Mouse (Mus musculus): ENCODE results near the gene Tusc2. TPM values are rescaled to one million over a fixed set of nuclear protein-coding genes. Genes with fewer than 3 reads are reported as not detected.
A peak's percentile ranks its signal among the peaks of the same experiment; 100 is the strongest.

Tusc2 gene
- total and polyA plus RNA-seq, 2 experiments, result 22.6 to 52.8 TPM

- Histone ChIP-seq H3K9ac (ENCODE audit: low read depth, low read length) (peak overlapping the region; percentile 19), H3K27me3 (ENCODE audit: control insufficient read depth, insufficient read depth, low read length) (no peaks in the 10 kb centered on the region), H3K4me1 (ENCODE audit: control insufficient read depth, insufficient read depth, low read length) (peaks cover 2% of the 10 kb centered on the region; the same call in 1 of the 2 replicates), H3K4me3 (ENCODE audit: insufficient read depth, low read depth, low read length) (no peak overlapping the region), H3K27ac (replicated peaks; ENCODE audit: insufficient read depth, low read depth, low read length) (peak overlapping the region; percentile 41), H3K36me3 (ENCODE audit: control insufficient read depth, insufficient read depth, low read length) (no peaks in the 10 kb centered on the region; the same call in 1 of the 2 replicates), H3K79me2 (ENCODE audit: control insufficient read depth, insufficient read depth, low read length) (no peaks in the 10 kb centered on the region)
- WGBS, result 12% methylated on average over 12 of the region's 12 CpGs
- no peak for DNase-seq (ENCODE audit: extremely low read depth, low read depth, low spot score)
- no peak for TF ChIP-seq POLR2A (IDR thresholded peaks at IDR 0.05; ENCODE audit: extremely low read depth, insufficient read depth, low read length)
These were observed 50.0 kb downstream of the Tusc2 start for GRCm38 (mm10) chr9:107612945-107613569.

- H3K4me1 ChIP-seq (ENCODE audit: control insufficient read depth, insufficient read depth, low read length), result peaks cover 17% of the 10 kb centered on the region
- 88% methylated on average over 4 of the region's 4 CpGs for WGBS
- TF ChIP-seq CTCF (IDR thresholded peaks at IDR 0.05; ENCODE audit: low read depth, low read length) (no peak), POLR2A (IDR thresholded peaks at IDR 0.05; ENCODE audit: extremely low read depth, insufficient read depth, low read length) (no peak)
- DNase-seq (ENCODE audit: extremely low read depth, low read depth, low spot score), result no peak
- H3K27ac ChIP-seq (replicated peaks; ENCODE audit: insufficient read depth, low read depth, low read length), result no peak overlapping the region
- no peaks in the 10 kb centered on the region; the same call in 1 of the 2 replicates for H3K36me3 ChIP-seq (ENCODE audit: control insufficient read depth, insufficient read depth, low read length)
- no peak overlapping the region for H3K9ac ChIP-seq (ENCODE audit: low read depth, low read length)
- no peaks in the 10 kb centered on the region for H3K79me2 ChIP-seq (ENCODE audit: control insufficient read depth, insufficient read depth, low read length)
- no peaks in the 10 kb centered on the region for H3K27me3 ChIP-seq (ENCODE audit: control insufficient read depth, insufficient read depth, low read length)
- no peak overlapping the region for H3K4me3 ChIP-seq (ENCODE audit: insufficient read depth, low read depth, low read length)
These were observed 52.0 kb downstream of the Tusc2 start for GRCm38 (mm10) chr9:107615035-107615434.

Other genes with a start within 250 kb of the Tusc2 start
- 14.4 and 18.4 TPM in 2 replicates for gene Hemk1, start 224.9 kb upstream of the Tusc2 start, total RNA-seq (2014; rRNA removed)
- 19.6 and 28.1 TPM in 2 replicates for gene Hemk1, start 224.9 kb upstream of the Tusc2 start, polyA plus RNA-seq (2012; rRNA removed)
- gene 6430571L13Rik, start 222.7 kb upstream of the Tusc2 start, total RNA-seq (2014; rRNA removed), result 0.46 and 0.67 TPM in 2 replicates
- gene 6430571L13Rik, start 222.7 kb upstream of the Tusc2 start, polyA plus RNA-seq (2012; rRNA removed), result 1.2 and 1.6 TPM in 2 replicates
- gene Cacna2d2, start 163.6 kb upstream of the Tusc2 start, total RNA-seq (2014; rRNA removed), result not detected in 2 replicates
- not detected in 2 replicates for gene Cacna2d2, start 163.6 kb upstream of the Tusc2 start, polyA plus RNA-seq (2012; rRNA removed)
- gene Tmem115, start 29.3 kb upstream of the Tusc2 start, total RNA-seq (2014; rRNA removed), result 10.9 and 14.0 TPM in 2 replicates
- 40.2 and 47.3 TPM in 2 replicates for gene Tmem115, start 29.3 kb upstream of the Tusc2 start, polyA plus RNA-seq (2012; rRNA removed)
- 11.0 and 11.9 TPM in 2 replicates for gene Cyb561d2, start 21.1 kb upstream of the Tusc2 start, total RNA-seq (2014; rRNA removed)
- gene Cyb561d2, start 21.1 kb upstream of the Tusc2 start, polyA plus RNA-seq (2012; rRNA removed), result 31.0 and 33.7 TPM in 2 replicates
- 18.5 and 21.7 TPM in 2 replicates for gene Nprl2, start 21.0 kb upstream of the Tusc2 start, total RNA-seq (2014; rRNA removed)
- 24.8 and 26.8 TPM in 2 replicates for gene Nprl2, start 21.0 kb upstream of the Tusc2 start, polyA plus RNA-seq (2012; rRNA removed)
- gene Zmynd10, start 16.0 kb upstream of the Tusc2 start, total RNA-seq (2014; rRNA removed), result 0.27 and 0.28 TPM in 2 replicates
- 0.10 and 0.20 TPM in 2 replicates for gene Zmynd10, start 16.0 kb upstream of the Tusc2 start, polyA plus RNA-seq (2012; rRNA removed)
- 6.0 and 6.6 TPM in 2 replicates for gene Rassf1, start 11.7 kb upstream of the Tusc2 start, total RNA-seq (2014; rRNA removed)
- gene Rassf1, start 11.7 kb upstream of the Tusc2 start, polyA plus RNA-seq (2012; rRNA removed), result 5.0 and 7.0 TPM in 2 replicates
- gene Hyal2, start 4.7 kb downstream of the Tusc2 start, total RNA-seq (2014; rRNA removed), result 38.4 and 49.0 TPM in 2 replicates
- gene Hyal2, start 4.7 kb downstream of the Tusc2 start, polyA plus RNA-seq (2012; rRNA removed), result 64.1 and 66.3 TPM in 2 replicates
- 33.2 TPM in 2 replicates for gene Hyal1, start 13.7 kb downstream of the Tusc2 start, total RNA-seq (2014; rRNA removed)
- gene Hyal1, start 13.7 kb downstream of the Tusc2 start, polyA plus RNA-seq (2012; rRNA removed), result 35.1 and 43.4 TPM in 2 replicates
- 12.3 and 12.8 TPM in 2 replicates for gene Naa80, start 15.6 kb downstream of the Tusc2 start, total RNA-seq (2014; rRNA removed)
- gene Naa80, start 15.6 kb downstream of the Tusc2 start, polyA plus RNA-seq (2012; rRNA removed), result 88.5 and 130 TPM in 2 replicates
- gene Hyal3, start 17.6 kb downstream of the Tusc2 start, total RNA-seq (2014; rRNA removed), result 0.13 and 0.18 TPM in 2 replicates
- gene Hyal3, start 17.6 kb downstream of the Tusc2 start, polyA plus RNA-seq (2012; rRNA removed), result 0.29 and 0.54 TPM in 2 replicates
- gene Ifrd2, start 24.4 kb downstream of the Tusc2 start, total RNA-seq (2014; rRNA removed), result 21.5 and 32.2 TPM in 2 replicates
- gene Ifrd2, start 24.4 kb downstream of the Tusc2 start, polyA plus RNA-seq (2012; rRNA removed), result 54.6 and 56.2 TPM in 2 replicates
- gene Sema3b, start 46.0 kb downstream of the Tusc2 start, total RNA-seq (2014; rRNA removed), result 0.13 and 0.37 TPM in 2 replicates
- gene Sema3b, start 46.0 kb downstream of the Tusc2 start, polyA plus RNA-seq (2012; rRNA removed), result 0.68 and 0.83 TPM in 2 replicates
- 31.6 and 44.8 TPM in 2 replicates for gene Gnai2, start 72.1 kb downstream of the Tusc2 start, total RNA-seq (2014; rRNA removed)
- gene Gnai2, start 72.1 kb downstream of the Tusc2 start, polyA plus RNA-seq (2012; rRNA removed), result 117 and 122 TPM in 2 replicates
- gene Slc38a3, start 106.3 kb downstream of the Tusc2 start, total RNA-seq (2014; rRNA removed), result 982 and 1,378 TPM in 2 replicates
- gene Slc38a3, start 106.3 kb downstream of the Tusc2 start, polyA plus RNA-seq (2012; rRNA removed), result 3,567 and 4,585 TPM in 2 replicates
- gene Gnat1, start 116.5 kb downstream of the Tusc2 start, total RNA-seq (2014; rRNA removed), result 3.2 and 6.3 TPM in 2 replicates
- 5.5 and 7.1 TPM in 2 replicates for gene Gnat1, start 116.5 kb downstream of the Tusc2 start, polyA plus RNA-seq (2012; rRNA removed)
- 3.5 and 4.6 TPM in 2 replicates for gene Sema3f, start 147.2 kb downstream of the Tusc2 start, total RNA-seq (2014; rRNA removed)
- gene Sema3f, start 147.2 kb downstream of the Tusc2 start, polyA plus RNA-seq (2012; rRNA removed), result 6.7 and 8.9 TPM in 2 replicates
- 46.2 and 48.3 TPM in 2 replicates for gene Rbm5, start 207.7 kb downstream of the Tusc2 start, total RNA-seq (2014; rRNA removed)
- gene Rbm5, start 207.7 kb downstream of the Tusc2 start, polyA plus RNA-seq (2012; rRNA removed), result 18.1 and 31.3 TPM in 2 replicates